Mouse (Mus musculus): ENCODE results near the gene Msmo1.

The Msmo1 gene

GRCm38 (mm10) chr8:64733271-64733943 lies at the start of gene Msmo1:
Msmo1 (minus strand) TSS chr8:64733792.
- DNase-seq (ENCODE audit: low spot score in 2 of 2), result peak; percentile 99 to 100

- no peak for DNase-seq (ENCODE audit: low spot score in 2 of 2)
Measured at GRCm38 (mm10) chr8:64781947-64782346, 48.4 kb upstream of the Msmo1 start.

GRCm38 (mm10) chr8:64777925-64778324 lies 44.3 kb upstream of the Msmo1 start:
- no peak for DNase-seq (ENCODE audit: low spot score in 2 of 2)

GRCm38 (mm10) chr8:64774136-64774535 lies 40.5 kb upstream of the Msmo1 start:
- no peak for DNase-seq (ENCODE audit: low spot score in 2 of 2)

GRCm38 (mm10) chr8:64770814-64771213 lies 37.2 kb upstream of the Msmo1 start:
- no peak for DNase-seq (ENCODE audit: low spot score in 2 of 2)

GRCm38 (mm10) chr8:64769586-64769985 lies 36.0 kb upstream of the Msmo1 start:
- DNase-seq (ENCODE audit: low spot score in 2 of 2), result no peak

- no peak for DNase-seq (ENCODE audit: low spot score in 2 of 2)
Measured at GRCm38 (mm10) chr8:64768645-64769044, 35.1 kb upstream of the Msmo1 start.

GRCm38 (mm10) chr8:64767047-64767446 lies 33.5 kb upstream of the Msmo1 start:
- DNase-seq (ENCODE audit: low spot score in 2 of 2), result no peak

GRCm38 (mm10) chr8:64764075-64764474 lies 30.5 kb upstream of the Msmo1 start:
- no peak for DNase-seq (ENCODE audit: low spot score in 2 of 2)

- no peak for DNase-seq (ENCODE audit: low spot score in 2 of 2)
Measured at GRCm38 (mm10) chr8:64762751-64763150, 29.2 kb upstream of the Msmo1 start.

GRCm38 (mm10) chr8:64761430-64761829 lies 27.8 kb upstream of the Msmo1 start:
- DNase-seq (ENCODE audit: low spot score in 2 of 2), result peak; percentile 47 to 54

GRCm38 (mm10) chr8:64757956-64758355 lies 24.4 kb upstream of the Msmo1 start:
- no peak for DNase-seq (ENCODE audit: low spot score in 2 of 2)

- DNase-seq (ENCODE audit: low spot score in 2 of 2), result no peak
Measured at GRCm38 (mm10) chr8:64746215-64747058, 12.8 kb upstream of the Msmo1 start.

- DNase-seq (ENCODE audit: low spot score in 2 of 2), result peak in 1 of 2 experiments; percentile 35
Measured at GRCm38 (mm10) chr8:64740547-64741211, 7.1 kb upstream of the Msmo1 start.

GRCm38 (mm10) chr8:64738916-64739315 lies 5.3 kb upstream of the Msmo1 start:
- no peak for DNase-seq (ENCODE audit: low spot score in 2 of 2)

- no peak for DNase-seq (ENCODE audit: low spot score in 2 of 2)
Measured at GRCm38 (mm10) chr8:64736767-64737323, 3.3 kb upstream of the Msmo1 start.

- DNase-seq (ENCODE audit: low spot score in 2 of 2), result no peak
Measured at GRCm38 (mm10) chr8:64735161-64735560, 1.6 kb upstream of the Msmo1 start.

- no peak for DNase-seq (ENCODE audit: low spot score in 2 of 2)
Measured at GRCm38 (mm10) chr8:64732596-64732995, 996 bp downstream of the Msmo1 start.

- DNase-seq (ENCODE audit: low spot score in 2 of 2), result peak in 1 of 2 experiments; percentile 6
Measured at GRCm38 (mm10) chr8:64728156-64728555, 5.4 kb downstream of the Msmo1 start.

- no peak for DNase-seq (ENCODE audit: low spot score in 2 of 2)
Measured at GRCm38 (mm10) chr8:64726190-64726695, 7.3 kb downstream of the Msmo1 start.

- DNase-seq (ENCODE audit: low spot score in 2 of 2), result no peak
Measured at GRCm38 (mm10) chr8:64723206-64723605, 10.4 kb downstream of the Msmo1 start.

GRCm38 (mm10) chr8:64717868-64718267 lies 15.7 kb downstream of the Msmo1 start:
- no peak for DNase-seq (ENCODE audit: low spot score in 2 of 2)
